Comparison of ENCODE assay signal across 16 mouse cellular contexts in genomic region chr17:26137106-26137750, GRCm38 (mm10). TPM values are rescaled to one million over a fixed set of nuclear protein-coding genes. Genes with fewer than 3 reads are reported as not detected.
DNase-seq lines count a peak whose midpoint lies in the region; ATAC-seq and TF ChIP-seq lines count a peak whose summit lies in the region.
"Had no signal": no experiment of that assay in that cellular context is flagged by ENCODE, and none has a peak within 500 bp of the region (broad histone marks: within the 10 kb centered on the region; RNA-seq: fewer than 3 reads in every experiment).

No protein-coding gene starts in this region.

- TF ChIP-seq CTCF in hindbrain, postnatal 0 days (IDR thresholded peaks at IDR 0.05; ENCODE audit: low read depth): no peak
- no peak for TF ChIP-seq CTCF in stomach, postnatal 0 days (IDR thresholded peaks at IDR 0.05; ENCODE audit: low read depth)

- H3K9ac ChIP-seq in hindbrain, embryonic 11.5 days (ENCODE audit: low read depth, low read length): 0 out of 2 replicates have a peak overlapping the region, but pooled peaks have one; percentile 32
- no peak overlapping the region for H3K9ac ChIP-seq in hindbrain, postnatal 0 days (replicated peaks; ENCODE audit: low read length)
- H3K9ac ChIP-seq in stomach, embryonic 15.5 days: no peak overlapping the region
- no peak overlapping the region for H3K9ac ChIP-seq in stomach, postnatal 0 days (ENCODE audit: low read length)

- H3K4me1 ChIP-seq in hindbrain, embryonic 11.5 days (replicated peaks; ENCODE audit: control insufficient read depth, insufficient read depth, low read length): peaks cover 3% of the 10 kb centered on the region; the same call in 1 of the 2 replicates
- peaks cover 8% of the 10 kb centered on the region for H3K4me1 ChIP-seq in hindbrain, postnatal 0 days (ENCODE audit: insufficient read depth, low read length)
- H3K4me1 ChIP-seq in stomach, embryonic 15.5 days: peaks cover 13% of the 10 kb centered on the region
- no peaks in the 10 kb centered on the region for H3K4me1 ChIP-seq in stomach, postnatal 0 days (replicated peaks; ENCODE audit: control insufficient read depth, insufficient read depth)

- 97% methylated on average over 11 of the region's 11 CpGs for WGBS in hindbrain, embryonic 11.5 days
- 92% methylated on average over 11 of the region's 11 CpGs for WGBS in hindbrain, postnatal 0 days
- 88% methylated on average over 11 of the region's 11 CpGs for WGBS in stomach, embryonic 15.5 days
- 92% methylated on average over 11 of the region's 11 CpGs for WGBS in stomach, postnatal 0 days

- peak; percentile 49 for DNase-seq in cerebellum, adult 9-11 months
- DNase-seq in cerebellum, postnatal 10 days: no peak
- no peak for DNase-seq in hindbrain, embryonic 11.5 days (ENCODE audit: low spot score)
- DNase-seq in hindbrain, postnatal 0 days (ENCODE audit: low spot score): no peak
- no peak for DNase-seq in stomach, postnatal 0 days (ENCODE audit: low spot score)
- DNase-seq in lung, postnatal 25 days (ENCODE audit: low spot score): no peak
- no peak for DNase-seq in ovary, postnatal 36 days (ENCODE audit: low spot score)
- DNase-seq: adrenal gland, adult 8-10 months; cerebellum, postnatal 36 days; gastrocnemius, adult 2 months; kidney, postnatal 36 days; left cerebral cortex, postnatal 4 days; lung, postnatal 10 days; right cerebral cortex, adult 18-20 months had no signal

- no peak for ATAC-seq in hindbrain, embryonic 11.5 days (ENCODE audit: low FRiP score)
- no peak for ATAC-seq in hindbrain, postnatal 0 days
- ATAC-seq in stomach, embryonic 15.5 days (ENCODE audit: insufficient read depth, low FRiP score, low read depth): no peak
- no peak for ATAC-seq in stomach, postnatal 0 days (ENCODE audit: low FRiP score, low TSS enrichment)

- H3K27me3 ChIP-seq in hindbrain, embryonic 11.5 days (ENCODE audit: control insufficient read depth, insufficient read depth, low read length): no peaks in the 10 kb centered on the region
- no peaks in the 10 kb centered on the region for H3K27me3 ChIP-seq in hindbrain, postnatal 0 days (ENCODE audit: insufficient read depth, low read length)
- no peaks in the 10 kb centered on the region for H3K27me3 ChIP-seq in stomach, embryonic 15.5 days (replicated peaks)
- no peaks in the 10 kb centered on the region for H3K27me3 ChIP-seq in stomach, postnatal 0 days (ENCODE audit: control insufficient read depth, insufficient read depth, low read length)
- H3K27me3 ChIP-seq: neural tube, embryonic 12.5 days had no signal

- H3K27ac ChIP-seq in hindbrain, embryonic 11.5 days (ENCODE audit: low read depth, low read length): no peak overlapping the region
- no peak overlapping the region for H3K27ac ChIP-seq in hindbrain, postnatal 0 days
- H3K27ac ChIP-seq in stomach, embryonic 15.5 days: 0 out of 2 replicates have a peak overlapping the region, but pooled peaks have one; percentile 96
- H3K27ac ChIP-seq in stomach, postnatal 0 days (replicated peaks): no peak overlapping the region

- no peaks in the 10 kb centered on the region for H3K9me3 ChIP-seq in hindbrain, embryonic 11.5 days (ENCODE audit: control insufficient read depth, low read length)
- no peaks in the 10 kb centered on the region for H3K9me3 ChIP-seq in hindbrain, postnatal 0 days (ENCODE audit: low read length)
- no peaks in the 10 kb centered on the region for H3K9me3 ChIP-seq in stomach, embryonic 15.5 days
- no peaks in the 10 kb centered on the region for H3K9me3 ChIP-seq in stomach, postnatal 0 days (ENCODE audit: control insufficient read depth, low read length)
- H3K9me3 ChIP-seq: neural tube, embryonic 12.5 days had no signal

- no peak overlapping the region for H3K4me3 ChIP-seq in hindbrain, embryonic 11.5 days (ENCODE audit: low read depth, low read length)
- no peak overlapping the region for H3K4me3 ChIP-seq in hindbrain, postnatal 0 days (ENCODE audit: low read length)
- H3K4me3 ChIP-seq in stomach, embryonic 15.5 days (replicated peaks): no peak overlapping the region
- no peak overlapping the region for H3K4me3 ChIP-seq in stomach, postnatal 0 days (ENCODE audit: low read depth, low read length)

- H3K4me2 ChIP-seq in hindbrain, embryonic 11.5 days (replicated peaks; ENCODE audit: low read depth, low read length): peak overlapping the region; percentile 87; the same call in 1 of the 2 replicates
- no peak overlapping the region for H3K4me2 ChIP-seq in hindbrain, postnatal 0 days (ENCODE audit: low read depth, low read length)
- H3K4me2 ChIP-seq in stomach, embryonic 15.5 days: no peak overlapping the region; the same call in 1 of the 2 replicates
- H3K4me2 ChIP-seq in stomach, postnatal 0 days (replicated peaks; ENCODE audit: low read depth): no peak overlapping the region

- no peak for TF ChIP-seq EP300 in stomach, postnatal 0 days (optimal IDR thresholded peaks at IDR 0.05)

- no peaks in the 10 kb centered on the region for H3K36me3 ChIP-seq in hindbrain, embryonic 11.5 days (ENCODE audit: control insufficient read depth, insufficient read depth, low read length)
- no peaks in the 10 kb centered on the region for H3K36me3 ChIP-seq in hindbrain, postnatal 0 days (ENCODE audit: insufficient read depth, low read length)
- no peaks in the 10 kb centered on the region for H3K36me3 ChIP-seq in stomach, embryonic 15.5 days
- H3K36me3 ChIP-seq in stomach, postnatal 0 days (ENCODE audit: control insufficient read depth, insufficient read depth, low read length): no peaks in the 10 kb centered on the region

RNA-seq across cellular contexts. Expression of gene Axin1, which starts 1.3 kb away (rescaled TPM):
- polyA plus RNA-seq in hindbrain, embryonic 11.5 days (2014; fragmentation: Nextera tagmentation; extraction: Ambion mirVana): 8.6 and 12.4 TPM in 2 replicates
- 36.0 and 51.3 TPM in 2 replicates for total RNA-seq in hindbrain, postnatal 0 days (2014; rRNA removed)
- 10.0 and 11.2 TPM in 2 replicates for polyA plus RNA-seq in hindbrain, postnatal 0 days (2015; fragmentation: Nextera tagmentation; extraction: Ambion mirVana)
- polyA plus RNA-seq in stomach, embryonic 15.5 days (2015; fragmentation: Nextera tagmentation; extraction: Ambion mirVana): 18.3 and 20.5 TPM in 2 replicates
- polyA plus RNA-seq in stomach, postnatal 0 days (2015; fragmentation: Nextera tagmentation; extraction: Ambion mirVana): 10.9 and 12.4 TPM in 2 replicates

RNA-seq across cellular contexts. Expression of gene Mrpl28, which starts 13.9 kb away (rescaled TPM):
- polyA plus RNA-seq in hindbrain, embryonic 11.5 days (2014; fragmentation: Nextera tagmentation; extraction: Ambion mirVana): 244 TPM in 2 replicates
- 107 and 138 TPM in 2 replicates for total RNA-seq in hindbrain, postnatal 0 days (2014; rRNA removed)
- polyA plus RNA-seq in hindbrain, postnatal 0 days (2015; fragmentation: Nextera tagmentation; extraction: Ambion mirVana): 189 and 194 TPM in 2 replicates
- polyA plus RNA-seq in stomach, embryonic 15.5 days (2015; fragmentation: Nextera tagmentation; extraction: Ambion mirVana): 199 and 208 TPM in 2 replicates
- 134 and 135 TPM in 2 replicates for polyA plus RNA-seq in stomach, postnatal 0 days (2015; fragmentation: Nextera tagmentation; extraction: Ambion mirVana)

RNA-seq across cellular contexts. Expression of gene Tmem8, which starts 24.1 kb away (rescaled TPM):
- polyA plus RNA-seq in hindbrain, embryonic 11.5 days (2014; fragmentation: Nextera tagmentation; extraction: Ambion mirVana): 1.0 and 1.1 TPM in 2 replicates
- 10.4 and 11.8 TPM in 2 replicates for total RNA-seq in hindbrain, postnatal 0 days (2014; rRNA removed)
- 3.8 and 4.0 TPM in 2 replicates for polyA plus RNA-seq in hindbrain, postnatal 0 days (2015; fragmentation: Nextera tagmentation; extraction: Ambion mirVana)
- polyA plus RNA-seq in stomach, embryonic 15.5 days (2015; fragmentation: Nextera tagmentation; extraction: Ambion mirVana): 6.6 and 7.2 TPM in 2 replicates
- polyA plus RNA-seq in stomach, postnatal 0 days (2015; fragmentation: Nextera tagmentation; extraction: Ambion mirVana): 16.1 and 17.5 TPM in 2 replicates

RNA-seq across cellular contexts. Expression of gene Nme4, which starts 41.8 kb away (rescaled TPM):
- 60.3 and 62.6 TPM in 2 replicates for polyA plus RNA-seq in hindbrain, embryonic 11.5 days (2014; fragmentation: Nextera tagmentation; extraction: Ambion mirVana)
- total RNA-seq in hindbrain, postnatal 0 days (2014; rRNA removed): 20.1 and 23.3 TPM in 2 replicates
- 16.0 and 18.3 TPM in 2 replicates for polyA plus RNA-seq in hindbrain, postnatal 0 days (2015; fragmentation: Nextera tagmentation; extraction: Ambion mirVana)
- polyA plus RNA-seq in stomach, embryonic 15.5 days (2015; fragmentation: Nextera tagmentation; extraction: Ambion mirVana): 86.2 and 88.8 TPM in 2 replicates
- 30.9 and 32.5 TPM in 2 replicates for polyA plus RNA-seq in stomach, postnatal 0 days (2015; fragmentation: Nextera tagmentation; extraction: Ambion mirVana)

RNA-seq across cellular contexts. Expression of gene Decr2, which starts 47.1 kb away (rescaled TPM):
- 20.4 and 24.7 TPM in 2 replicates for polyA plus RNA-seq in hindbrain, embryonic 11.5 days (2014; fragmentation: Nextera tagmentation; extraction: Ambion mirVana)
- total RNA-seq in hindbrain, postnatal 0 days (2014; rRNA removed): 35.6 and 40.6 TPM in 2 replicates
- polyA plus RNA-seq in hindbrain, postnatal 0 days (2015; fragmentation: Nextera tagmentation; extraction: Ambion mirVana): 41.1 and 44.7 TPM in 2 replicates
- 39.3 and 42.0 TPM in 2 replicates for polyA plus RNA-seq in stomach, embryonic 15.5 days (2015; fragmentation: Nextera tagmentation; extraction: Ambion mirVana)
- polyA plus RNA-seq in stomach, postnatal 0 days (2015; fragmentation: Nextera tagmentation; extraction: Ambion mirVana): 65.4 and 66.3 TPM in 2 replicates
